Mouse (Mus musculus) midbrain, embryonic 13.5 days (tissue): ENCODE data around the gene Slf2. TPM values are rescaled to one million over a fixed set of nuclear protein-coding genes. Genes with fewer than 3 reads are reported as not detected.

Source experiments
- ATAC-seq: fragments of 200-750 bp; cut with Nextera tagmentation; 2 replicates; pipeline ENCODE4 v1.8.0; 2017; ENCODE audit warnings: mild to moderate bottlenecking, moderate TSS enrichment, moderate library complexity
- H3K27ac ChIP-seq: fragments of 300-500 bp; sonication (generic); 2 replicates; pipeline ENCODE4 v1.5.1; 2015; ENCODE audit warnings: inconsistent platforms, mild to moderate bottlenecking, moderate library complexity
- H3K27me3 ChIP-seq: fragments of 300-500 bp; sonication (generic); 2 replicates; pipeline ENCODE4 v1.6.1; 2015; ENCODE audit warnings: mild to moderate bottlenecking, inconsistent platforms
- H3K36me3 ChIP-seq: fragments of 300-500 bp; sonication (generic); 2 replicates; pipeline ENCODE4 v1.6.1; 2015; ENCODE audit warnings: mild to moderate bottlenecking, inconsistent platforms
- H3K4me1 ChIP-seq: fragments of 300-500 bp; sonication (generic); replicated peaks from 2 replicates; pipeline ENCODE4 v1.6.1; 2015; ENCODE audit warnings: inconsistent platforms
- H3K4me2 ChIP-seq: fragments of 300-500 bp; sonication (generic); replicated peaks from 2 replicates; pipeline ENCODE4 v1.6.1; 2015; ENCODE audit warnings: moderate library complexity, mild to moderate bottlenecking, inconsistent platforms
- H3K4me3 ChIP-seq: fragments of 300-500 bp; sonication (generic); replicated peaks from 2 replicates; pipeline ENCODE4 v1.5.1; 2015; ENCODE audit warnings: mild to moderate bottlenecking, inconsistent platforms
- H3K9ac ChIP-seq: fragments of 300-500 bp; sonication (generic); replicated peaks from 2 replicates; pipeline ENCODE4 v1.6.1; 2015; ENCODE audit warnings: mild to moderate bottlenecking, inconsistent platforms
- H3K9me3 ChIP-seq: fragments of 300-500 bp; sonication (generic); 2 replicates; pipeline ENCODE4 v1.6.1; 2016; ENCODE audit warnings: mild to moderate bottlenecking, inconsistent platforms
- WGBS: fragments of 180-500 bp; shearing (Covaris S2); methylation state at CpG from one replicate; pipeline ENCODE4 v1.1.7; 2015; 5-methylcytosine and 5-hydroxymethylcytosine counted together
- polyA plus RNA-seq: library from polyadenylated mRNA; unstranded; fragments of >200 nt; fragmentation: Nextera tagmentation; extraction: Ambion mirVana; gene quantifications from 2 replicates; pipeline ENCODE4 v1.2.1, GENCODE M21; 2015

Slf2 gene
- polyA plus RNA-seq, result 30.0 and 30.2 TPM in 2 replicates

- H3K4me2 ChIP-seq, result peak within 1 kb of the TSS; percentile 62
- ATAC-seq, result peak; percentile 99
Observed at GRCm38 (mm10) chr19:44930744-44931453, at the start of gene Slf2. TSS of gene Slf2 (plus strand) at chr19:44931151.

GRCm38 (mm10) chr19:44882552-44883024, 48.4 kb upstream of the Slf2 start:
- peak overlapping the region; percentile 62 for H3K4me2 ChIP-seq
- peak overlapping the region; percentile 64 for H3K9ac ChIP-seq
- peak overlapping the region; percentile 36 for H3K4me3 ChIP-seq
- peaks cover 16% of the 10 kb centered on the region for H3K4me1 ChIP-seq
- H3K36me3 ChIP-seq, result no peaks in the 10 kb centered on the region
- no peaks in the 10 kb centered on the region for H3K9me3 ChIP-seq
- H3K27ac ChIP-seq, result peak overlapping the region; percentile 35; the same call in 1 of the 2 replicates
- peaks cover 80% of the 10 kb centered on the region for H3K27me3 ChIP-seq
- WGBS, result under 1% methylated on average over 31 of the region's 31 CpGs
- ATAC-seq, result peak; percentile 81

More at GRCm38 (mm10) chr19:44930744-44931453, at the start of gene Slf2:
- Histone ChIP-seq H3K27me3 (peaks cover 30% of the 10 kb centered on the region), H3K9ac (peak within 1 kb of the TSS; percentile 85), H3K27ac (peak within 1 kb of the TSS; percentile 80), H3K36me3 (peaks cover 11% of the 10 kb centered on the region), H3K4me3 (peak within 1 kb of the TSS; percentile 96), H3K9me3 (no peaks in the 10 kb centered on the region), H3K4me1 (peaks cover 32% of the 10 kb centered on the region)
- under 1% methylated on average over 55 of the region's 55 CpGs for WGBS

GRCm38 (mm10) chr19:44884331-44884730, 46.6 kb upstream of the Slf2 start:
- H3K27ac ChIP-seq, result no peak overlapping the region
- H3K27me3 ChIP-seq, result peaks cover 86% of the 10 kb centered on the region
- H3K9ac ChIP-seq, result no peak overlapping the region
- no peak for ATAC-seq
- 39% methylated on average over 3 of the region's 3 CpGs for WGBS
- no peaks in the 10 kb centered on the region for H3K36me3 ChIP-seq
- H3K4me3 ChIP-seq, result no peak overlapping the region
- no peaks in the 10 kb centered on the region for H3K9me3 ChIP-seq
- no peak overlapping the region for H3K4me2 ChIP-seq
- H3K4me1 ChIP-seq, result peaks cover 16% of the 10 kb centered on the region

GRCm38 (mm10) chr19:44886475-44886874, 44.5 kb upstream of the Slf2 start:
- Histone ChIP-seq H3K4me1 (peaks cover 23% of the 10 kb centered on the region), H3K9ac (no peak overlapping the region), H3K4me3 (no peak overlapping the region), H3K27me3 (peaks cover 86% of the 10 kb centered on the region), H3K9me3 (no peaks in the 10 kb centered on the region), H3K4me2 (no peak overlapping the region), H3K27ac (no peak overlapping the region), H3K36me3 (no peaks in the 10 kb centered on the region)
- ATAC-seq, result no peak
- 14% methylated on average over 3 of the region's 3 CpGs for WGBS

- Histone ChIP-seq H3K9ac (no peak overlapping the region), H3K9me3 (no peaks in the 10 kb centered on the region), H3K4me1 (peaks cover 17% of the 10 kb centered on the region), H3K27me3 (peaks cover 91% of the 10 kb centered on the region), H3K4me2 (no peak overlapping the region), H3K36me3 (no peaks in the 10 kb centered on the region), H3K4me3 (no peak overlapping the region), H3K27ac (no peak overlapping the region)
- 17% methylated on average over 7 of the region's 7 CpGs for WGBS
- ATAC-seq, result 0 out of 2 replicates have a peak, but pooled peaks have one; percentile 62
Observed at GRCm38 (mm10) chr19:44887679-44888235, 43.2 kb upstream of the Slf2 start.

- Histone ChIP-seq H3K36me3 (no peaks in the 10 kb centered on the region), H3K27ac (no peak overlapping the region), H3K27me3 (peaks cover 96% of the 10 kb centered on the region), H3K4me3 (no peak overlapping the region), H3K9me3 (no peaks in the 10 kb centered on the region), H3K4me2 (no peak overlapping the region), H3K9ac (no peak overlapping the region), H3K4me1 (peaks cover 21% of the 10 kb centered on the region)
- ATAC-seq, result no peak
- WGBS, result 11% methylated on average over 6 of the region's 6 CpGs
Observed at GRCm38 (mm10) chr19:44889548-44889947, 41.4 kb upstream of the Slf2 start.

GRCm38 (mm10) chr19:44891446-44891845, 39.5 kb upstream of the Slf2 start:
- H3K27me3 ChIP-seq, result peaks cover 92% of the 10 kb centered on the region
- no peak overlapping the region for H3K4me2 ChIP-seq
- H3K9ac ChIP-seq, result no peak overlapping the region
- H3K4me1 ChIP-seq, result peaks cover 21% of the 10 kb centered on the region
- no peaks in the 10 kb centered on the region for H3K9me3 ChIP-seq
- 48% methylated on average over 15 of the region's 15 CpGs for WGBS
- ATAC-seq, result no peak
- no peak overlapping the region for H3K4me3 ChIP-seq
- no peaks in the 10 kb centered on the region for H3K36me3 ChIP-seq
- no peak overlapping the region for H3K27ac ChIP-seq

GRCm38 (mm10) chr19:44893231-44893871, 37.6 kb upstream of the Slf2 start:
- H3K4me1 ChIP-seq, result peaks cover 16% of the 10 kb centered on the region
- WGBS, result 36% methylated on average over 19 of the region's 19 CpGs
- H3K4me2 ChIP-seq, result 0 out of 2 replicates have a peak overlapping the region, but pooled peaks have one; percentile 11
- H3K27ac ChIP-seq, result no peak overlapping the region
- no peak overlapping the region for H3K9ac ChIP-seq
- H3K27me3 ChIP-seq, result peaks cover 92% of the 10 kb centered on the region
- no peaks in the 10 kb centered on the region for H3K9me3 ChIP-seq
- no peaks in the 10 kb centered on the region for H3K36me3 ChIP-seq
- ATAC-seq, result no peak
- H3K4me3 ChIP-seq, result no peak overlapping the region

- H3K27ac ChIP-seq, result no peak overlapping the region
- no peak overlapping the region for H3K4me2 ChIP-seq
- peaks cover 25% of the 10 kb centered on the region for H3K4me1 ChIP-seq
- WGBS, result 0% methylated on average over 4 of the region's 4 CpGs
- H3K36me3 ChIP-seq, result no peaks in the 10 kb centered on the region
- no peak overlapping the region for H3K9ac ChIP-seq
- ATAC-seq, result peak; percentile 79
- no peak overlapping the region for H3K4me3 ChIP-seq
- no peaks in the 10 kb centered on the region for H3K9me3 ChIP-seq
- H3K27me3 ChIP-seq, result peaks cover 84% of the 10 kb centered on the region
Observed at GRCm38 (mm10) chr19:44895245-44895644, 35.7 kb upstream of the Slf2 start.

GRCm38 (mm10) chr19:44896450-44896849, 34.5 kb upstream of the Slf2 start:
- Histone ChIP-seq H3K36me3 (no peaks in the 10 kb centered on the region), H3K27ac (no peak overlapping the region), H3K4me1 (peaks cover 35% of the 10 kb centered on the region), H3K9ac (no peak overlapping the region), H3K27me3 (peaks cover 72% of the 10 kb centered on the region), H3K4me3 (no peak overlapping the region), H3K9me3 (no peaks in the 10 kb centered on the region), H3K4me2 (no peak overlapping the region)
- ATAC-seq, result no peak
- 67% methylated on average over 6 of the region's 6 CpGs for WGBS

GRCm38 (mm10) chr19:44897521-44897920, 33.4 kb upstream of the Slf2 start:
- Histone ChIP-seq H3K27ac (no peak overlapping the region), H3K9me3 (no peaks in the 10 kb centered on the region), H3K4me1 (peaks cover 36% of the 10 kb centered on the region), H3K4me2 (no peak overlapping the region), H3K4me3 (no peak overlapping the region), H3K36me3 (no peaks in the 10 kb centered on the region), H3K9ac (no peak overlapping the region), H3K27me3 (peaks cover 65% of the 10 kb centered on the region)
- ATAC-seq, result no peak
- WGBS, result 70% methylated on average over 5 of the region's 5 CpGs

- Histone ChIP-seq H3K9me3 (no peaks in the 10 kb centered on the region), H3K36me3 (no peaks in the 10 kb centered on the region), H3K4me1 (peaks cover 28% of the 10 kb centered on the region), H3K27me3 (peaks cover 59% of the 10 kb centered on the region), H3K4me3 (no peak overlapping the region), H3K9ac (no peak overlapping the region), H3K4me2 (no peak overlapping the region), H3K27ac (no peak overlapping the region)
- ATAC-seq, result no peak
- 46% methylated on average over 3 of the region's 3 CpGs for WGBS
Observed at GRCm38 (mm10) chr19:44898646-44899045, 32.3 kb upstream of the Slf2 start.
